Mouse (Mus musculus): ENCODE data around the gene Tex36. TPM values are rescaled to one million over a fixed set of nuclear protein-coding genes. Genes with fewer than 3 reads are reported as not detected.

Tex36 gene
- polyA plus RNA-seq, 1 experiment from 2014 or later = not detected

DNA sequence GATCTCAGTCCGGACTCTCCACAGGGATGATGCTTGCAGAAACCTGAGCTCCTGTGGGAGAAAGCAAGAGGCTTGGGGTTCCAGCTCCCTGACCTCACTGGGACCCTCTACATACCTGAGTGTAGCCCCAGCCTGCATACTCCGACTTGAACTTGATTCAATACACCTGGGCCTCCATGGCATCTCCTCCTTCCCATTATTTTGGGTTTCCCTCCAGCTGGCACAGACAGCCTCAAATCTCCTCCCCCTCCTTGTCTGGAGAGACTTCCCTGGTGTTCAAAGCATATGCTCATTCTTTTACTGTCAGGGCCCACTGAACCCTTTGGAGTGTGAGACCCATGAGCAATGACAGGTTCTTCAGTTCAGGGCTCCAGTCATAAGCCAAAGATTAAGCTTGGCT is 11.0 kb upstream of the Tex36 start:
- no peaks in the 10 kb centered on the region for H3K36me3 ChIP-seq
- H3K27me3 ChIP-seq (ENCODE audit: low read depth, poor library complexity, severe bottlenecking) = no peaks in the 10 kb centered on the region
- H3K27ac ChIP-seq = no peak overlapping the region
- no peak for DNase-seq (ENCODE audit: low spot score)
- WGBS = 79% methylated on average over 2 of the region's 2 CpGs
- H3K9me3 ChIP-seq (replicated peaks) = no peaks in the 10 kb centered on the region
- H3K4me3 ChIP-seq = no peak overlapping the region
- no peaks in the 10 kb centered on the region for H3K4me1 ChIP-seq

DNA sequence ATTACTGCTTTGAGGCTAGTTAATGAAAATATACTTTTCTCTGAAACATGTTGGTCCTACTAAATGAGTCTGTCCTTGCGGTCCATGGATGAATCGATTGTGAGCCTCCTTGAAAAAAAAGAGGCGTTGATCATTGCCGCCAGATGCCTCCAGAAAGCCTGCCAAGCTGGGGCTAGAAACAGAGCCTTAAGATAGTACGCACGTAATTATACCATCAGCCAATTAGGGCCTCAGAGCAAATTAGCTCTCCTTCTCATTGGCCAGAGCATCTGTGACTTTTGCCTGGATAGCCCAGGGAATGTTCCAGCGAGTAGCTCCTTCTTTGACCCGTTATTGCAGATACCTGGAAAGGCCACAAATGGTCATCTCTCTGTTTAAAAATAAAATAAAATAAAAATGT is 7.6 kb upstream of the Tex36 start:
- no peaks in the 10 kb centered on the region for H3K9me3 ChIP-seq (replicated peaks)

DNA sequence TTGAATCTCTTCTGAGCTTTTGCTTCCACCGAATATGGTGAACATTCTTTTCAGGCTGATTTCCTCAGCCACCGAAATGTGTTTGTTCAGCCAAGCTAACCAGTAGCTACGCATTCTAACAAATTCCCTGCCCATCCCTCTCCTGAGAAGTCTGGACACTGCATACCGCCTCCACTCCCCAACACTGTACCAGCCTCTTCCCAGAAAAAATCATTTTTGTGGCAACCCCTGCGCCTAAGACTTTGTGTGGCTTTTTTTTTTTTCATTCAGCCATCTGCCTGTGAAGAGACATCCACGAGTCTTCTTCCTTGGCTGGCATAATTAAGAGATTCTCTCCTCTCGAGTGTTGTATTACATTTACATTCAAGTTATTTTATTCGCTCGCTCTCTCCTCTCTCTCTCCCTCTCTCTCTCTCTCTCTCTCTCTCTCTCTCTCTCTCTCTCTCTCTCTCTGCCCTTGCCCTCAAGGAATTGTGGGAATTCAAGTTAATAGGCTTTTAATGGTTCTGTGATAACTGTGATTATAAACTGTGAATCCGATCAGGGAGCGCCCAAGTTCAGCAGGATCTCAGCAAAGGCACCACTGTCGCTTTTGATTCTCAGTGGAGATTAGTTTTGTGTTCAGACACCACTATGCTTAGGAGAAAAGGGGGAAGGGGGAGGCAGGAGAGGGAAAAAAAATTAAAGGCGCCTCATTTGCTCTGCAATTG is 6.8 kb upstream of the Tex36 start:
- 82% methylated on average over 13 of the region's 13 CpGs for WGBS
- H3K27ac ChIP-seq = no peak overlapping the region
- no peak for DNase-seq (ENCODE audit: low spot score)
- H3K27me3 ChIP-seq (ENCODE audit: low read depth, poor library complexity, severe bottlenecking) = no peaks in the 10 kb centered on the region
- no peaks in the 10 kb centered on the region for H3K36me3 ChIP-seq
- no peaks in the 10 kb centered on the region for H3K9me3 ChIP-seq (replicated peaks)
- peaks cover 16% of the 10 kb centered on the region for H3K4me1 ChIP-seq
- no peak overlapping the region for H3K4me3 ChIP-seq

More for the DNA sequence above, 7.6 kb upstream of the Tex36 start:
- H3K27me3 ChIP-seq (ENCODE audit: low read depth, poor library complexity, severe bottlenecking) = no peaks in the 10 kb centered on the region
- H3K4me3 ChIP-seq = no peak overlapping the region
- H3K4me1 ChIP-seq = peaks cover 14% of the 10 kb centered on the region
- H3K36me3 ChIP-seq = no peaks in the 10 kb centered on the region
- DNase-seq (ENCODE audit: low spot score) = no peak
- WGBS = 72% methylated on average over 8 of the region's 8 CpGs
- no peak overlapping the region for H3K27ac ChIP-seq

DNA sequence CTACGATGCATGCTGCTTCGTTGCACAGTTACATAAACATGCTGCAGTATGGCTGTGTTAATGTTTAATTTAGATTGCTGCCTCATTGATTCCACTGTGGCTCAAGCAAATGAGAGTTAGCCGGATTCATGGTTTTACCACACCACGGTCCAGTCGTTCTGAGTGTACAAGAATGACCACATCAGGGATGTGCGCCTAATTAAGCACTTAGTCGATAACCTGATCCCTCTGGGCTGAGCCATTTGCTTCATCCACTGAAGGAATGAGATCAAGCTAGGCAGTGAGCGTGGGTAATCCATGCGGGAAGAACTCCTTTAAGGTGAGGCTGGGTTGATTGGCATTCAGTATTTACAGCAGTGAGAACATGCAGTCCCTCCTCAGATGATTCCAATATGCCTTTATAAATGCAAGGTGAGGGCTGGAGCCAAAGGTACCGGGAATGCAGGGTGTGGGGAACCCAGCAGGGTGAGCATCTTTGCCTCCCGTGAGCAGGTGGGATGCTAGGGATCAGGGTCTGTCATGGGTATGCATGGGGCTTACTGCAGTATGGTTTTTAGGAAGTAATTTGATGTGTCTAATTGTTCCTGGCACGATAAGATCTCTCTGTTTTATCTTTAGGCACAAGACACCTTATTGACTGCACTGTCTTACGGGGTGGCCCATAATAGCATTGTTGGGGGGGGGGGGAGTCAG is 6.1 kb upstream of the Tex36 start:
- Histone ChIP-seq H3K9me3 (replicated peaks) (no peaks in the 10 kb centered on the region), H3K27ac (no peak overlapping the region), H3K4me1 (peaks cover 16% of the 10 kb centered on the region), H3K36me3 (no peaks in the 10 kb centered on the region), H3K4me3 (no peak overlapping the region), H3K27me3 (ENCODE audit: low read depth, poor library complexity, severe bottlenecking) (no peaks in the 10 kb centered on the region)
- WGBS = 83% methylated on average over 13 of the region's 13 CpGs
- DNase-seq (ENCODE audit: low spot score) = no peak

DNA sequence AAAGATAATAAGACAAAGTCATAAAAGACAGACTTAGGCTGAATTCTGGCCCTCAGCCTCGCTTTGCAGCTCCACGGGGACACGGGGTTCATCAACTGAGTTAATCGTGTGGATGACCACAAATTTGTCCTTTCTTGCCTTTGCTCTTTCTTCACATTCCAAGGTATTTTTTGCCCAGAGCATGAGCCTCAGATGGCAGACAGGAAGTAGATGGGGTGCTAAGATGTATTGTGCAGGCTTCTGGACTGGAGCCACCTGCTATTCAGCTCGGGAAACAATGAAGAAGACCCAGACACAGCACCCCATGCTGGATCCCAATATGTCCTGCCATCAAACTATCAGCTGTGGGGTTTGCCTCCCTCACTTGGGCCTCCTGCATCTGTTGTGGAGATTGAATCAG is 5.4 kb upstream of the Tex36 start:
- Histone ChIP-seq H3K36me3 (no peaks in the 10 kb centered on the region), H3K27ac (no peak overlapping the region), H3K4me3 (no peak overlapping the region), H3K27me3 (ENCODE audit: low read depth, poor library complexity, severe bottlenecking) (no peaks in the 10 kb centered on the region), H3K4me1 (peaks cover 16% of the 10 kb centered on the region), H3K9me3 (replicated peaks) (no peaks in the 10 kb centered on the region)
- no peak for DNase-seq (ENCODE audit: low spot score)
- 80% methylated on average over 5 of the region's 5 CpGs for WGBS

DNA sequence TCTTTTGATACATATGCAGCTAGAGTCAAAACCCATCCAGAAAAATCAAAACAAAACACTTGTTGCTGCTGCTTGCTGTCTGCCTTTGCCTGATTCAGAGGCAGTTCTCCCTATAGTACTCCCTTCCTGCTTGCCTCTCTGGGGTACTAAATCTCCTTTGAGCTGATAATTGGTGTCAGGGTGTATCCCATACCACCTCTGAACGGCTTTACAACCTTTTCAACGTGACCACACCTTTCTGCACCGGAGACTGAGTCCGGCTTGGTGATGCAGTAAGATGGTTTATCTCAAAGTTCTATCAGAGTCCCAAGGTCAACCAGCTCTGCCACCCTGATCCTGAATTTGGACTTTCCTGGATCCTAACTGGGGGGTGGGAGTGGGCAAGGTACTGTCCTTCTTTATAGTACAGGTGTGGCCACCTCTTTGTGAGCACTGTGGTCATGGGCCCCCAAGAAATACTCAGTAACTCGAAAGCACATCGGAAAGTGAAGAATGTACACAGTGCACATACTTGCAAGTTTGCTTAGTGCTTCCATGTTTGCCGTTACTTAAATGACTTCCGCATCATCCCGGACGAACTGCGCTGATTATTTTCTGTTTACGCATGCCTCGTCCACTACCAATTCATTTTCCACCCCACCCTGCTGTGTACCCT is 2.6 kb upstream of the Tex36 start:
- no peaks in the 10 kb centered on the region for H3K36me3 ChIP-seq
- no peaks in the 10 kb centered on the region for H3K9me3 ChIP-seq (replicated peaks)
- H3K4me3 ChIP-seq = no peak overlapping the region
- H3K4me1 ChIP-seq = peaks cover 16% of the 10 kb centered on the region
- WGBS = 60% methylated on average over 13 of the region's 13 CpGs
- no peaks in the 10 kb centered on the region for H3K27me3 ChIP-seq (ENCODE audit: low read depth, poor library complexity, severe bottlenecking)
- H3K27ac ChIP-seq = no peak overlapping the region
- no peak for DNase-seq (ENCODE audit: low spot score)

DNA sequence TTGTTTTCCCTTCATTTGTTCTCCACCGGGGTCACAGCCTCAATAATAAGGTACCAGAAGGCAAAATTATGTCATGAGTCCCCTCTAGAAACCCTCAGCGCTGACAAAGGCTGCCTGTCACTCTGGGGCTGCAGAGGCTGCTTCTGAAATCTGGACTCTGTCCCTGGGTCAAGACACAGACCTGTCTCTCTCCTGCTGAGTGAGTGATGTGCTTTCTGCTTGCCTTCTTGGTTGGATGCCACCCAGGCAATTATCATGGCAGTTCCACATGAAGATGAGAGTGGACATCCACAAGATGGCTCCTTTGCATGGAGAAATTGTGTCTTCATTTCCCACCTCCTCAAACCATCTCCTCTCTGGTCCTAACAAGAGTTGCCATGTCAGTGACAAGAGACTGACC is 1.2 kb upstream of the Tex36 start:
- H3K27me3 ChIP-seq (ENCODE audit: low read depth, poor library complexity, severe bottlenecking) = no peaks in the 10 kb centered on the region
- no peak overlapping the region for H3K4me3 ChIP-seq
- DNase-seq (ENCODE audit: low spot score) = no peak
- 87% methylated on average over 2 of the region's 2 CpGs for WGBS
- H3K9me3 ChIP-seq (replicated peaks) = no peaks in the 10 kb centered on the region
- no peaks in the 10 kb centered on the region for H3K36me3 ChIP-seq
- no peak overlapping the region for H3K27ac ChIP-seq
- H3K4me1 ChIP-seq = peaks cover 25% of the 10 kb centered on the region

DNA sequence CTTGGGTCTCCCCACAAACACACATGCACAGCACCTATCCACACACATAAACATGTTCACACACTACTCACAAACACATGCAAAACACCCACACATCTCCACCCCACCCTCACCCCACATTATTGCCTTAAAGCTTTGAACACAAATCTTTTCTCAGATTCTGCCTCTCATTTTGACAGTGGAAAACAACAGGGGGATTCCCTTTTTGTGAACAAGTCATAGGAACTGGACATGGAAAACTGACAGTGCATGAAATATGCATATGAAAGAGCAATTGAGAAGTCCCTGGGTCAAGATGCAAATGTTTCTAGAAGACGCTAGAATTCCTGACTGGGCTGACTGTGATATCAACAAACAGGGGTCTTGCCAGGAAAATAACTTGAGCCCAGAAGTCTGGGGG is 1.4 kb downstream of the Tex36 start:
- no peaks in the 10 kb centered on the region for H3K36me3 ChIP-seq
- peaks cover 20% of the 10 kb centered on the region for H3K4me1 ChIP-seq
- no peak overlapping the region for H3K27ac ChIP-seq
- WGBS = 65% methylated on average over 1 of the region's 1 CpGs
- no peaks in the 10 kb centered on the region for H3K9me3 ChIP-seq (replicated peaks)
- H3K27me3 ChIP-seq (ENCODE audit: low read depth, poor library complexity, severe bottlenecking) = no peaks in the 10 kb centered on the region
- no peak overlapping the region for H3K4me3 ChIP-seq
- DNase-seq (ENCODE audit: low spot score) = no peak

DNA sequence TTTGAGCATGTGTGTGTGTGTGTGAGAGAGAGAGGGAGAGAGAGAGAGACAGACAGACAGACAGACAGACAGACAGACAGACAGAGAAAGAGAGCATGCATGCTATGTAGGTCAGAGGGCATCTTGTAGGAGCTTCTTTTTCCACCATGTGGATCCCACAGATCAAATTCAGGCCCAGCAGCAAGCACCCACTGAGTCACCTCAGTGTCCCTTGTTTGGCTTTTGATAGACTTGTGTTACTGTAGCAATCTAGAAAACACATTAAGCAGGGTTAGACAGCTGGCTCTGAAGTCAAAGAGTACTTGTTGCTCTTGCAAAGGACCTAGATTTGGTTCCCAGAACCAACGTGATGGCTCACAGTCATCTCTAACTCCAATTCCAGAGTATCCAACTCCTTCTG is 10.2 kb downstream of the Tex36 start:
- WGBS = 78% methylated on average over 1 of the region's 1 CpGs
- Histone ChIP-seq H3K9me3 (replicated peaks) (no peaks in the 10 kb centered on the region), H3K36me3 (no peaks in the 10 kb centered on the region), H3K27ac (no peak overlapping the region), H3K27me3 (ENCODE audit: low read depth, poor library complexity, severe bottlenecking) (no peaks in the 10 kb centered on the region), H3K4me1 (peaks cover 16% of the 10 kb centered on the region), H3K4me3 (no peak overlapping the region)
- DNase-seq (ENCODE audit: low spot score) = no peak

DNA sequence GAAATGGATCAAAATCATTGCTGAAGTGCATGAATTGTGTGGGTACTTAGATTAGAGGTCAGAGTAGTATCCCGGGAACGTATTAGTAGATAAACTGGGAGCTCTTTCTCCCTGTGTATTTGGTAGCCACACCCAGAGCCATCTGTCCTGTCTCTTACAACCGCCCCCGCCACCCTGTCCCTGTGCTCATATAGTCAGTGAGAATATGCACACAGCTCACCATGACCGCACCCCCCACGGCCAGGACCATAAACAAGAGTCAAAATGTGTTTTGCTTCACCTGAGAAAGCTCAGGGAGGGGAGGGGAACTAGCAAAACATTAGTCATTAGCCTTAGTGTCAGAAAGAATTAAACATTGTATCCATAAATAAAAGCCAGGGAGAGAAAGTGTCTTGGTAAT is 18.7 kb downstream of the Tex36 start:
- H3K27ac ChIP-seq = no peak overlapping the region
- no peak overlapping the region for H3K4me3 ChIP-seq
- no peaks in the 10 kb centered on the region for H3K9me3 ChIP-seq (replicated peaks)
- WGBS = 88% methylated on average over 6 of the region's 6 CpGs
- no peak for DNase-seq (ENCODE audit: low spot score)
- H3K36me3 ChIP-seq = no peaks in the 10 kb centered on the region
- no peaks in the 10 kb centered on the region for H3K4me1 ChIP-seq
- no peaks in the 10 kb centered on the region for H3K27me3 ChIP-seq (ENCODE audit: low read depth, poor library complexity, severe bottlenecking)

DNA sequence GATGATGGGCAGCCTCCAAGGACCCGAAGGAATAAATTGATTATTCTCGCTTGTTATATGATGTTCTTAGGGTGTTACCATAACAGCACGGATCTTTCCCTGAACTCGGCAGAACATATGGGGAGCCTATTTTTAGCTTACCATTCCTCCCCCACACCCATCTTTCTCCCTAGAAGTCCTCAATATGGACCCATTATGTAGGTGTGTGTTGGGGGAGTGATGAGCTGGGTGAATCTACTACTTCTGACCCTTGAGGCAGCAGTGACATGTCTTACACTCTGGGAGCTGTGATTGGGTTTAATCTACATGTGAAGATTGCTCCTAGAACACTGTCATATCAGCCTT is 21.7 kb downstream of the Tex36 start:
- Histone ChIP-seq H3K4me1 (peaks cover 10% of the 10 kb centered on the region; the same call in 1 of the 2 replicates), H3K27me3 (ENCODE audit: low read depth, poor library complexity, severe bottlenecking) (no peaks in the 10 kb centered on the region), H3K27ac (no peak overlapping the region), H3K9me3 (replicated peaks) (no peaks in the 10 kb centered on the region), H3K4me3 (no peak overlapping the region), H3K36me3 (no peaks in the 10 kb centered on the region)
- DNase-seq (ENCODE audit: low spot score) = no peak
- 96% methylated on average over 4 of the region's 4 CpGs for WGBS

DNA sequence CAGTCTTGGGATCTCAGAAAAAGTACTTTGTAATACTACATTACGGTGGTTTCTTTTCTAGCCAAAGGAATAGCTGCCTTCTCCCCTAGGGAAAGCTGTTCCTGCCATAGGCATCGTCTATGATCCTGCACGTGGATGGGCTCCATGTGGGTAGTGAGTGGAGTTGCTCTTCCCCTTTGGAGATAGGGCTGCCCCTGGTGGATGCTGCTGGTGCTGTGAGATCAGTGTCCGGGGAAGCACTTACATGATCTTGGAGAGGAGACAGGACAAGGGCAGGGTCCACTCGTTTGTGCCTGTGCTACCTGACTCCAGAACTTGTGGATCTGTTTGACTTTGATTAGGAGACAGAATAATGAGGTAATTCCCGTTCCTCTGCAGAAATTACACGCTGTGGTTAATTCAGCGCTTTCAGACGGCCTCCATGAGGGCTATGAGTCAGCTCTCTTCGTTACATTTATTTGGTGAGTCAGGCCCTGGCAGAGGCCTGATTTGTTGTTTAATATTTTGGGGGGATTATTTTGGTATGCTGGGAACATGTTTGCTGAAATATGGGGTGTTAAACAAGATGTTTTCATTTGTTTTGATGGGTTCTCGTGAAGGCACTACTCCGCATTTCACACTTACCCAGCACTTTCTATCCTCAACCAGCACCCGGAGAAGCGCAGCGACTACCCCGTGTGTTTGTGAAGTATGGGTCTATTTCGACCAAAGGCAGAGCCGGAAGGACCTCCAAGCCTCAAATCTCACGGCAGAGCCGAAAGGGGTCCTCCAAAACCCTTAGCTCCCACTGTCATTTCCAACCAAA is 22.3 kb downstream of the Tex36 start:
- Histone ChIP-seq H3K27me3 (ENCODE audit: low read depth, poor library complexity, severe bottlenecking) (no peaks in the 10 kb centered on the region), H3K9me3 (replicated peaks) (no peaks in the 10 kb centered on the region), H3K36me3 (no peaks in the 10 kb centered on the region), H3K27ac (no peak overlapping the region), H3K4me1 (peaks cover 10% of the 10 kb centered on the region; the same call in 1 of the 2 replicates), H3K4me3 (no peak overlapping the region)
- DNase-seq (ENCODE audit: low spot score) = no peak
- 81% methylated on average over 20 of the region's 20 CpGs for WGBS

DNA sequence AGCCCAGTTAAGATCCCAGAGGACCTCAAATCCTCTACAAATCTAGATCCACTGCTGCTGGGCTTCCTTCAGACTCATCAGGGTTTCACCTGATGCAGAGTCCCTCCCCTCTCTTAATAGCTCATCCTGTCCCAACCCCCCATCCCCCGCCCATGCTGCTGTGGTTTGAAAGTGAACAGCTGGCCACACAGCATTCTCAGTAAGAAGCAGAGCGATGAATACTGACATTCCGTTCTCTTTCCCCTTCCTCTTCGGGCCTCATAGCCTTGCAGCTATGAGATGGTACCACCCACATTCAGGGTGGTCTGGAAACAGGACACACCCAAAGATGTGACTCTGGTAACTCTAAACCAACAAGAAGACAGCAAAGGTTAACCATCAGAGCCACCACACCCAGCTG is 25.1 kb downstream of the Tex36 start:
- Histone ChIP-seq H3K27ac (no peak overlapping the region), H3K4me1 (peaks cover 10% of the 10 kb centered on the region; the same call in 1 of the 2 replicates), H3K9me3 (replicated peaks) (no peaks in the 10 kb centered on the region), H3K4me3 (no peak overlapping the region), H3K36me3 (no peaks in the 10 kb centered on the region), H3K27me3 (ENCODE audit: low read depth, poor library complexity, severe bottlenecking) (no peaks in the 10 kb centered on the region)
- WGBS = 40% methylated on average over 4 of the region's 4 CpGs
- no peak for DNase-seq (ENCODE audit: low spot score)

Data from limb, embryonic 10.5 days (tissue).